In genomic region chrX:153695782-153696395, GRCm38 (mm10) we compare ENCODE assay signal across 8 mouse cellular contexts. TPM values are rescaled to one million over a fixed set of nuclear protein-coding genes. Genes with fewer than 3 reads are reported as not detected.
A peak's percentile ranks its signal among the peaks of the same experiment; 100 is the strongest.
DNase-seq lines count a peak whose midpoint lies in the region; ATAC-seq lines count a peak whose summit lies in the region.

Gene Kctd12b (minus strand): TSS chrX:153696391.

- H3K27ac ChIP-seq in liver, embryonic 16.5 days (ENCODE audit: low read length) = no peak within 1 kb of the TSS
- no peak within 1 kb of the TSS for H3K27ac ChIP-seq in neural tube, embryonic 12.5 days

- H3K4me2 ChIP-seq in liver, embryonic 16.5 days (ENCODE audit: low read depth, low read length) = 0 out of 2 replicates have a peak within 1 kb of the TSS, but pooled peaks have one; percentile 15
- H3K4me2 ChIP-seq in neural tube, embryonic 12.5 days (replicated peaks) = peak within 1 kb of the TSS; percentile 31

- H3K36me3 ChIP-seq in liver, embryonic 16.5 days (ENCODE audit: control insufficient read depth, insufficient read depth) = no peaks in the 10 kb centered on the region
- H3K36me3 ChIP-seq in neural tube, embryonic 12.5 days = no peaks in the 10 kb centered on the region

- H3K27me3 ChIP-seq in liver, embryonic 16.5 days (ENCODE audit: control insufficient read depth, insufficient read depth, low read depth, low read length) = no peaks in the 10 kb centered on the region
- H3K27me3 ChIP-seq in neural tube, embryonic 12.5 days (replicated peaks) = no peaks in the 10 kb centered on the region

- peak within 1 kb of the TSS; percentile 31 for H3K4me3 ChIP-seq in liver, embryonic 16.5 days (ENCODE audit: low read depth, low read length)
- H3K4me3 ChIP-seq in neural tube, embryonic 12.5 days = peak within 1 kb of the TSS; percentile 5; the same call in 1 of the 2 replicates

- WGBS in liver, embryonic 16.5 days (ENCODE audit: insufficient replicate concordance) = 16% methylated on average over 11 of the region's 11 CpGs
- 29% methylated on average over 11 of the region's 11 CpGs for WGBS in neural tube, embryonic 12.5 days

- no peaks in the 10 kb centered on the region for H3K9me3 ChIP-seq in liver, embryonic 16.5 days (replicated peaks; ENCODE audit: control insufficient read depth, low read length)
- no peaks in the 10 kb centered on the region for H3K9me3 ChIP-seq in neural tube, embryonic 12.5 days

- H3K4me1 ChIP-seq in liver, embryonic 16.5 days (ENCODE audit: control insufficient read depth, low read depth, low read length) = no peaks in the 10 kb centered on the region
- no peaks in the 10 kb centered on the region for H3K4me1 ChIP-seq in neural tube, embryonic 12.5 days

- H3K9ac ChIP-seq in liver, embryonic 16.5 days (ENCODE audit: low read depth, low read length) = no peak within 1 kb of the TSS
- no peak within 1 kb of the TSS for H3K9ac ChIP-seq in neural tube, embryonic 12.5 days

- no peak for ATAC-seq in liver, embryonic 16.5 days (ENCODE audit: low read depth)
- no peak for ATAC-seq in neural tube, embryonic 12.5 days (ENCODE audit: low FRiP score, low read depth)

- peak; percentile 17 for DNase-seq in Muller cell, postnatal 12 days (ENCODE audit: inconsistent ontology term)
- no peak for DNase-seq in adrenal gland, postnatal 4 days (ENCODE audit: low spot score in 2 of 2)
- DNase-seq in gastrocnemius, postnatal 4 days (ENCODE audit: low spot score in 2 of 2) = peak; percentile 16 to 21
- DNase-seq in induced T-regulatory cell, adult 2 months (ENCODE audit: low read depth) = peak; percentile 20
- no peak for DNase-seq in frontal cortex, postnatal 36 days (ENCODE audit: low spot score in 2 of 2)
- DNase-seq in cerebellum, adult 18-20 months = no peak

RNA-seq across cellular contexts. Expression of gene Kctd12b, which starts in this region (rescaled TPM):
- 10 to 100 TPM; 16.7 to 17.2 TPM for total RNA-seq in adrenal gland, postnatal 4 days (2021)
- 10 to 100 TPM; 12.2 to 12.5 TPM for total RNA-seq in gastrocnemius, postnatal 4 days (2021)
- polyA plus RNA-seq in liver, embryonic 16.5 days (2015; fragmentation: Nextera tagmentation; extraction: Ambion mirVana) = 0.63 TPM in 2 replicates
- 3.0 and 3.7 TPM in 2 replicates for polyA plus RNA-seq in neural tube, embryonic 12.5 days (2016; fragmentation: Nextera tagmentation; extraction: Ambion mirVana)

Comparison
In these comparisons a context has a peak if more than half of its experiments do, and no peak if none do; other contexts are left out.
1. DNase-seq: peak in Muller cell, postnatal 12 days (single experiment), gastrocnemius, postnatal 4 days (2 of 2) and induced T-regulatory cell, adult 2 months (single experiment); none in adrenal gland, postnatal 4 days (0 of 2), frontal cortex, postnatal 36 days (0 of 2) and cerebellum, adult 18-20 months (0 of 2).